Mouse (Mus musculus): ENCODE measurements around the gene Gm10228. TPM values are rescaled to one million over a fixed set of nuclear protein-coding genes. Genes with fewer than 3 reads are reported as not detected.
"Not testable (repeated sequence)": the region's sequence is repeated elsewhere in the genome, so short reads cannot be mapped to it uniquely, and the experiment has no call there.

Gm10228 gene
- not detected in 2 replicates for total RNA-seq (2017)

- ATAC-seq (ENCODE audit: extremely low read depth, insufficient number of reproducible peaks, low FRiP score, poor library complexity, severe bottlenecking) = not testable (repeated sequence)
Observed at GRCm38 (mm10) chr16:89041372-89041771, at the start of gene Gm10228. Gm10228 (minus strand) TSS chr16:89041472.

GRCm38 (mm10) chr16:89071041-89071440, 29.8 kb upstream of the Gm10228 start:
- not testable (repeated sequence) for ATAC-seq (ENCODE audit: extremely low read depth, insufficient number of reproducible peaks, low FRiP score, poor library complexity, severe bottlenecking)

- ATAC-seq (ENCODE audit: extremely low read depth, insufficient number of reproducible peaks, low FRiP score, poor library complexity, severe bottlenecking) = not testable (repeated sequence)
Observed at GRCm38 (mm10) chr16:89063902-89064301, 22.6 kb upstream of the Gm10228 start, which contains the start of gene 1110025L11Rik. 1110025L11Rik (minus strand) TSS chr16:89064002.

- ATAC-seq (ENCODE audit: extremely low read depth, insufficient number of reproducible peaks, low FRiP score, poor library complexity, severe bottlenecking) = no peak
Observed at GRCm38 (mm10) chr16:89047783-89048182, 6.5 kb upstream of the Gm10228 start, which contains the start of gene Krtap6-5. Krtap6-5 (minus strand) TSS chr16:89047883.

- not testable (repeated sequence) for ATAC-seq (ENCODE audit: extremely low read depth, insufficient number of reproducible peaks, low FRiP score, poor library complexity, severe bottlenecking)
Observed at GRCm38 (mm10) chr16:89031399-89031798, 9.9 kb downstream of the Gm10228 start, which contains the start of gene Krtap6-1. Krtap6-1 (plus strand) TSS chr16:89031699.

GRCm38 (mm10) chr16:89014984-89015383, 26.3 kb downstream of the Gm10228 start, which contains the start of gene Gm10229:
Gm10229 (plus strand) TSS chr16:89015284.
- not testable (repeated sequence) for ATAC-seq (ENCODE audit: extremely low read depth, insufficient number of reproducible peaks, low FRiP score, poor library complexity, severe bottlenecking)

- ATAC-seq (ENCODE audit: extremely low read depth, insufficient number of reproducible peaks, low FRiP score, poor library complexity, severe bottlenecking) = no peak
Observed at GRCm38 (mm10) chr16:89013973-89014372, 27.3 kb downstream of the Gm10228 start.

- ATAC-seq (ENCODE audit: extremely low read depth, insufficient number of reproducible peaks, low FRiP score, poor library complexity, severe bottlenecking) = no peak
Observed at GRCm38 (mm10) chr16:89010659-89011058, 30.6 kb downstream of the Gm10228 start, which contains the start of gene Krtap22-2. Krtap22-2 (minus strand) TSS chr16:89010759.

Other genes starting within 250 kb of the Gm10228 start
- not detected in 2 replicates for gene Gm20741, start 229.3 kb downstream of the Gm10228 start, total RNA-seq (2017)
- not detected in 2 replicates for gene Krtap15, start 221.3 kb downstream of the Gm10228 start, total RNA-seq (2017)
- gene Krtap14, start 215.3 kb downstream of the Gm10228 start, total RNA-seq (2017) = not detected in 2 replicates
- not detected in 2 replicates for gene Krtap19-1, start 172.1 kb downstream of the Gm10228 start, total RNA-seq (2017)
- gene Krtap19-2, start 167.2 kb downstream of the Gm10228 start, total RNA-seq (2017) = not detected in 2 replicates
- gene Krtap19-3, start 163.4 kb downstream of the Gm10228 start, total RNA-seq (2017) = not detected in 2 replicates
- not detected in 2 replicates for gene Krtap19-4, start 156.4 kb downstream of the Gm10228 start, total RNA-seq (2017)
- not detected in 2 replicates for gene Krtap19-5, start 145.0 kb downstream of the Gm10228 start, total RNA-seq (2017)
- gene Krtap19-9b, start 109.2 kb downstream of the Gm10228 start, total RNA-seq (2017) = not detected in 2 replicates
- gene Krtap16-3, start 78.6 kb downstream of the Gm10228 start, total RNA-seq (2017) = not detected in 2 replicates
- gene Krtap22-2, start 30.7 kb downstream of the Gm10228 start, total RNA-seq (2017) = not detected in 2 replicates
- gene Gm10229, start 26.2 kb downstream of the Gm10228 start, total RNA-seq (2017) = not detected in 2 replicates
- gene Krtap6-1, start 9.8 kb downstream of the Gm10228 start, total RNA-seq (2017) = not detected in 2 replicates
- not detected in 2 replicates for gene Krtap6-5, start 6.4 kb upstream of the Gm10228 start, total RNA-seq (2017)
- gene 1110025L11Rik, start 22.5 kb upstream of the Gm10228 start, total RNA-seq (2017) = not detected in 2 replicates
- gene Krtap6-3, start 42.5 kb upstream of the Gm10228 start, total RNA-seq (2017) = not detected in 2 replicates
- not detected in 2 replicates for gene Gm6358, start 99.4 kb upstream of the Gm10228 start, total RNA-seq (2017)
- not detected in 2 replicates for gene Gm10061, start 109.6 kb upstream of the Gm10228 start, total RNA-seq (2017)
- not detected in 2 replicates for gene Gm9789, start 116.5 kb upstream of the Gm10228 start, total RNA-seq (2017)
- gene Gm7735, start 128.0 kb upstream of the Gm10228 start, total RNA-seq (2017) = not detected in 2 replicates
- gene 1110057P08Rik, start 133.3 kb upstream of the Gm10228 start, total RNA-seq (2017) = not detected in 2 replicates
- gene Krtap20-2, start 164.4 kb upstream of the Gm10228 start, total RNA-seq (2017) = not detected in 2 replicates